Mouse (Mus musculus): Measurements from ENCODE around the gene Prune1. TPM values are rescaled to one million over a fixed set of nuclear protein-coding genes. Genes with fewer than 3 reads are reported as not detected.

The Prune1 gene
- polyA plus RNA-seq, 1 experiment from 2014 or later, result 23.9 TPM

DNA sequence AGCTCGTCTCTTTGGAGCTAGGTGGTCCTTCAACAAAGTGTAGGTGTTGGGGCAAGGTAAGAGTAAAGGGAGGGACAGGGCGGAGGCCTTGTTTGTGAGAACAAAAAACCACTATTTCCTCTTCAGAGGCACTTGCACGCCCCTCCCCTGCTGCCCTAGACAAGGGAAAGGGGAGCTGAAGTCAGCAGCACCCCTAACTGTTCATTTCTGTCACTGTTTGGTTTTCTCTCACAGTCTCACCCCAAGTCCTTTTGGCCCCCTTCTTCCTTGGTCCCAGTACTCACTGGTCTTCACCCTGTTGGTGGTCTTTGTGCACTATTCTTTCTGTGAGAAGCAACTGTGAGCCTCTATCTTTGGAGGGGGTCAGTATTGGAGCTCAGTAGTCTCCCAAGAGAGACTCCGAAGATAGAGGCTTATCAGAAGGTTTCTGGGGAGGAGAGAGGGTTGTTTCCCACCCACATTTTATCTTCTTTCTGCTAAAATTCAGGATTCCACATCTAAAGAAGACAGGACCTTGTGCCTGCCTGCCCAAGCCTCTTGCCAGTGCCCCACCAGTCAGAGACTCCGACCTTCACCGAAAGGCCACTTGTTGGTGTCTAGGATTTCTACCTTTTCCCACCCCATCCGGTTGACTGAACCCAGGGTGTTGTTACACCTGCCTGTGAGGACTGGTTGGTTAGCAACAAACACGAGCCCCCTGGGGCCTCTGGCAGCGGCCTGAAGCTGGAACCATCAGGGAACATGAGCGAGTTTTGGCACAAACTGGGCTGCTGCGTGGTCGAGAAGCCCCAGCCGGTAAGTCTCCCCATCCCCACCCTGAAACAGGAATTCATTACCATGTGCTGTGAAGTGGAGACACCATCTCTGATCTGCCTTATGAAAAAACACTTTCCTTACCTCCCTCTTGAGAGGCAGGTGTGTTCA is 50.3 kb downstream of the Prune1 start, which contains the start of gene Mllt11:
Mllt11 (minus strand) TSS at position 874 of the 924 bp plus-strand sequence.
- Histone ChIP-seq H3K4me2 (peak within 1 kb of the TSS; percentile 86), H3K9me3 (no peaks in the 10 kb centered on the region), H3K27me3 (no peaks in the 10 kb centered on the region), H3K27ac (peak within 1 kb of the TSS; percentile 98; the same call in 1 of the 2 replicates), H3K9ac (no peak within 1 kb of the TSS), H3K4me1 (peaks cover 26% of the 10 kb centered on the region), H3K36me3 (peaks cover 50% of the 10 kb centered on the region), H3K4me3 (peak within 1 kb of the TSS; percentile 88; the same call in 1 of the 2 replicates)
- no peak for ATAC-seq (ENCODE audit: borderline replicate concordance, extremely low read depth, low FRiP score, low TSS enrichment)
- 75% methylated on average over 13 of the region's 13 CpGs for WGBS

DNA sequence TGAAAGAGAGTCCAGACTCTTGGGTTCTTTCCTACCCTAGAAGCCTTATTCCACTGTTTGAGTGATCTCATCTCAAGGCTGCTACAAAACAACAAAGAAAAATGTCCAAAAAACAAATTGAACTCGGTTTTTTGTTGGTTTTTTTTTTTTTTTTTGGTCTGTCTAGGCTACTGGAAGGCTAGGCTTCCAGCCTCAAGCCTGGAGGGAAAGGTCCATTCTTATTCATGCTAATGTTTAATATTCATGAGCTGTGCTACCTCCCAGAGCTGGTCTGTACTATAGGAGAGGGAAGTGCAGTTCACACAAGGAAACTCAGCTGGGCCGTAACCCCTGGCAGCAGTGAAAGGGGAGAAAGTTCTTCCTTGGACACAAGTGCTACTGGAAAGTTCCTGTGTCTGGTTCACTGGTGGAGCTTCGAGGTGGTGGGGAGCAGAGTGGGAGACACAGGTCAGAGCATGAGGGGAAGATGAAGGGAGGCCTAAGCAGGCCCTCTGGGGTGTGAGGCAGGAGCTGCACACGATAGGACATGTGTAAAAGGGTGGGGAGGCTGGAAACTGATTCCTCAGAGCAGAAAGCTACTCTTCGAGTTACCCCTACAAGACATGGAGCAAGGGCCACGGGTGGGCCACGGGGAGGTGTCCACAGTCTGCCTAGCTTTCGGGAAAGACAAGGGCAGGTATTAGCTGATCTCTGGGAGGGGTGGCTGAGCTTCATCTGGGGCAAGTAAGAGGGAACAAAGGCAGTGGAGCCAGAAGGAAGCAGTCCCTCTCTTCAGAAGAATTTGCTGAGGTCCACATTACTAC is 51.2 kb downstream of the Prune1 start:
- Histone ChIP-seq H3K36me3 (peaks cover 42% of the 10 kb centered on the region), H3K4me3 (peak overlapping the region; percentile 88), H3K27ac (peak overlapping the region; percentile 98), H3K9me3 (no peaks in the 10 kb centered on the region), H3K4me2 (peak overlapping the region; percentile 86), H3K4me1 (peaks cover 29% of the 10 kb centered on the region), H3K9ac (peak overlapping the region; percentile 96), H3K27me3 (no peaks in the 10 kb centered on the region)
- 41% methylated on average over 8 of the region's 8 CpGs for WGBS
- no peak for ATAC-seq (ENCODE audit: borderline replicate concordance, extremely low read depth, low FRiP score, low TSS enrichment)

DNA sequence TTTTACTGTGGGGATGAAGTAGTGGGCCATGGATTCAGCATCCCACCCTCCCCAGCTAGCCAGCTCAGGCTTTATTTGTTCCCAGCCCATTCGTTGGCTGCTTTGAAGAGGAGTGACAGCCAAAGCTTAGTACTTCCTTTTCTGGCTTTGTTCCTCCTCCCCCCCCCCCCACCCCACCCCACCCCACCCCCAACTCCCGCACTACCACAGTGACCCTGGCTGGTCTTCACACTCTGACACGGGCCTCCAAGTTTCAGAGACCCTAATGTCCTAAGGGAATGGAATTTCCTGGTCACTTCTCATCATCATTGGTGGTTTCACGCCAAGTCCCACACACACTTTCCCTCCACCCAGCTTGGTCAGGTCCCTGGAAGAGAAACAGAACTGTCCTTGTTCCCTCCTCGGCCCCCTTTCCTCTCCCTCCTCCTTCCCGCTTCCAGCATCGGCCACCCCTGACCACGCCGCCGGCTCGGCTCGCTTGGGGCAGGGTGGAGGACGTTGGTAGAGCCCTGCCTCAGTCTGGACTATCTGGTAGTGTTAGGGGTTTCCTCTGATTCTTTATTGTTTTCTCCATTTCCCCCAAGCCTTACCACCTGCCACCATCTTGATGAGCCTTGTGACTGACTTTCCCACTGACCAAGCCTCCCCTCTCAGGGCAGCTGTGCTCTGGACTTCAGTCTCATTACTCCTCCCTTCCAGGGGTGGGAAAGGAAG is 51.9 kb downstream of the Prune1 start:
- Histone ChIP-seq H3K27me3 (no peaks in the 10 kb centered on the region), H3K4me1 (peaks cover 29% of the 10 kb centered on the region), H3K36me3 (peaks cover 40% of the 10 kb centered on the region), H3K9ac (peak overlapping the region; percentile 96), H3K27ac (peak overlapping the region; percentile 98), H3K4me2 (peak overlapping the region; percentile 86), H3K9me3 (no peaks in the 10 kb centered on the region), H3K4me3 (peak overlapping the region; percentile 88)
- under 1% methylated on average over 13 of the region's 13 CpGs for WGBS
- peak; percentile 21; the same call in 1 of the 2 replicates for ATAC-seq (ENCODE audit: borderline replicate concordance, extremely low read depth, low FRiP score, low TSS enrichment)

GRCm38 (mm10) chr3:95228894-95229780 is 52.7 kb downstream of the Prune1 start:
- peak overlapping the region; percentile 98 for H3K27ac ChIP-seq
- H3K36me3 ChIP-seq, result peaks cover 34% of the 10 kb centered on the region
- ATAC-seq (ENCODE audit: borderline replicate concordance, extremely low read depth, low FRiP score, low TSS enrichment), result peak; percentile 29; the same call in 1 of the 2 replicates
- WGBS, result under 1% methylated on average over 43 of the region's 43 CpGs
- H3K4me1 ChIP-seq, result peaks cover 33% of the 10 kb centered on the region
- H3K27me3 ChIP-seq, result no peaks in the 10 kb centered on the region
- H3K9me3 ChIP-seq, result no peaks in the 10 kb centered on the region
- H3K4me3 ChIP-seq, result peak overlapping the region; percentile 88
- H3K9ac ChIP-seq, result peak overlapping the region; percentile 96
- peak overlapping the region; percentile 86 for H3K4me2 ChIP-seq

GRCm38 (mm10) chr3:95228148-95228893 is 53.6 kb downstream of the Prune1 start, which contains the start of gene Cdc42se1:
Gene Cdc42se1, plus strand, starts transcription at chr3:95228732.
- Histone ChIP-seq H3K27ac (peak within 1 kb of the TSS; percentile 98), H3K9ac (peak within 1 kb of the TSS; percentile 96), H3K4me2 (peak within 1 kb of the TSS; percentile 86), H3K4me3 (peak within 1 kb of the TSS; percentile 88), H3K9me3 (no peaks in the 10 kb centered on the region), H3K36me3 (peaks cover 31% of the 10 kb centered on the region), H3K27me3 (no peaks in the 10 kb centered on the region), H3K4me1 (peaks cover 33% of the 10 kb centered on the region)
- WGBS, result under 1% methylated on average over 64 of the region's 64 CpGs
- peak; percentile 89 for ATAC-seq (ENCODE audit: borderline replicate concordance, extremely low read depth, low FRiP score, low TSS enrichment)

DNA sequence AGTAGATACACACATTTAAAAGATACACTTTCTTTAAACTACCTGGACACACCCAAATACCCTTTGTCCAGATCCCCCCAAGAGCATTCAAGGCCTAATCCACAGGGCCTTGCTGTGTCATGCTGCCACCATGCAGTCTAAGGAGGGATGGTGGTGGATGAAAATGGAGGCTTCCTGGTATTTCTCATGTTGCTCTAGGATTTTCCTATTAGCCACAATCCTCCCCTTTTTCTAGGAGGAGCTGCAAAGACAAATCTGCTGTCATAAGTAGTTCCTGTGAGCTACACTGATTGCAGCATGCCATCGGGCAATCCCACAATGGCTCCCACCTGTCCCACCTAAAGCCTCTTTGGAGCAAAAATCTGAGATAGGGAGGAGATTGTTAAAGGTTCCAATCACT is 54.7 kb downstream of the Prune1 start:
- Histone ChIP-seq H3K36me3 (peaks cover 29% of the 10 kb centered on the region), H3K27me3 (no peaks in the 10 kb centered on the region), H3K4me3 (peak overlapping the region; percentile 88), H3K4me1 (peaks cover 33% of the 10 kb centered on the region), H3K4me2 (peak overlapping the region; percentile 86), H3K9me3 (no peaks in the 10 kb centered on the region), H3K9ac (peak overlapping the region; percentile 96), H3K27ac (peak overlapping the region; percentile 98)
- WGBS, result 6% methylated on average over 1 of the region's 1 CpGs
- ATAC-seq (ENCODE audit: borderline replicate concordance, extremely low read depth, low FRiP score, low TSS enrichment), result no peak

DNA sequence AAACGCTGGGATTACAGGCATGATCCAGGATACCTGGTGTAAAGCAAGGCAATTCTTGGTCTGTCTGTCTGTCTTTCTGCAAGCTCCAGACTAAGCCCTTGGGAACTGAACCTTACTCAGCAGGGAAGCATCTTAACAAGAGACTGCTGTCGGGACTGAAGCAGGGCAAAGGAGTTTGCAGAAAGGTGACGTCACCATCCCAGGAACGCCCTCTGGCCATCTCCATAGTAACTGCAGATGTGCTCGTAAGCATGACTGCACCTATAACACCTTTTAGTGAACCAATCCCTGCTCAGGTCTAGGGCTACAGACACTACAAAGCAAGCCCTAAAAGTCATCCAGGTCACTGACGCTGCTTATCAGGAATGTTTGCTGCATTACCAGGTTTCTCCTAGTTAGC is 57.6 kb downstream of the Prune1 start:
- Histone ChIP-seq H3K27me3 (no peaks in the 10 kb centered on the region), H3K4me1 (peaks cover 15% of the 10 kb centered on the region), H3K9ac (no peak overlapping the region), H3K9me3 (no peaks in the 10 kb centered on the region), H3K4me2 (no peak overlapping the region), H3K36me3 (peaks cover 37% of the 10 kb centered on the region), H3K27ac (no peak overlapping the region), H3K4me3 (no peak overlapping the region)
- no peak for ATAC-seq (ENCODE audit: borderline replicate concordance, extremely low read depth, low FRiP score, low TSS enrichment)
- WGBS, result 37% methylated on average over 6 of the region's 6 CpGs

DNA sequence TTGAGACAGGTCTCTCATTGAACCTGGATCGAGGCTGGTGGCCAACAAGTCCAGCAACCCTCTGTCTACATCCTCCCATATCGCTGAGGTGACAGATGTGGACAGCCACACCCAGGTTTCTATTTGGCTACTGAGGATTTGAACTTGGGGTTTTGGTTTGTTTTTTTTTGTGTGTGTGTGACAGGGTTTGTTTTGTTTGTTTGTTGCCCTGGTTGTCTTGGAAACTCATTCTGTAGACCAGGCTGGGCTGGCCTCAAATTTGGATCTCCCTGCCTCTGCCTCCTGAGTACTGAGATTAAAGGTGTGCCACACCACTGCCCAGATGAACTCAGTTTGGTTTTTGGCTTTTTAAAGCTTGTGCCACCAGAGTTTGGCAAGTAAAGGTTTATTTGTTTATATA is 58.8 kb downstream of the Prune1 start:
- no peak overlapping the region for H3K27ac ChIP-seq
- H3K4me2 ChIP-seq, result no peak overlapping the region
- peaks cover 21% of the 10 kb centered on the region for H3K4me1 ChIP-seq
- no peaks in the 10 kb centered on the region for H3K9me3 ChIP-seq
- H3K36me3 ChIP-seq, result peaks cover 39% of the 10 kb centered on the region
- WGBS, result 96% methylated on average over 2 of the region's 2 CpGs
- no peak overlapping the region for H3K4me3 ChIP-seq
- ATAC-seq (ENCODE audit: borderline replicate concordance, extremely low read depth, low FRiP score, low TSS enrichment), result no peak
- no peaks in the 10 kb centered on the region for H3K27me3 ChIP-seq
- H3K9ac ChIP-seq, result no peak overlapping the region

DNA sequence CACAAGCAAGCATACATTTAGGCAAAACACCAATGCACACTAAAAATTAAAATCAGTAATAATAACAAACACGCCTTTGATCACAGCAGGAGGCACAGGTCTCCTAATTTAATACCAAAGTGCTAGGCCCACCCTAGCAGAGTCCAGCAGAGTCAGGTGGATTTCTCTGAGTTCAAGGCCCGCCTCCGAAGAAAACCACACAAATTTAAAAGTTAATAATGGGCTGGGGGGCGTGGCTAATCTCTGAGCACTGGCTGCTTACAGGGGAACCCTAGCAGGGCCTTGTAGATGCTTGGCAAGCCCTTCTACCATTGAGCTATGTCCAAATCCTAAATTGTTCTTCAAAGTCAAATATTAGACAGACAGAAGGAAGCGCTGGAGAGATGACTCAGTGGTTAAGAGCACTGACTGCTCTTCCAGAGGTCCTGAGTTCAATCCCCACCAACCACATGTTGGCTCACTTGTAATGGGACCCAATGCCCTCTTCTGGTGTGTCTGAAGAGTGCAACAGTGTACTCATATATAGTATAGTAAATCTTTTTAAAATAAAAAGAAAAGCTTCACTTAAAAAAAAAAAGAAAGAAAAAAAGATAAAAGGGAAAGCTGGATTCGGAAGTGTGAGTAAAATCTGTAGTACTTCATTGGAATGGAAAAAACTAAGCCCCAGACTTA is 63.3 kb downstream of the Prune1 start:
- Histone ChIP-seq H3K9ac (peak overlapping the region; percentile 73; the same call in 1 of the 2 replicates), H3K27ac (peak overlapping the region; percentile 98), H3K4me1 (peaks cover 16% of the 10 kb centered on the region), H3K36me3 (peaks cover 39% of the 10 kb centered on the region), H3K9me3 (no peaks in the 10 kb centered on the region), H3K4me2 (peak overlapping the region; percentile 63), H3K27me3 (no peaks in the 10 kb centered on the region), H3K4me3 (peak overlapping the region; percentile 63)
- ATAC-seq (ENCODE audit: borderline replicate concordance, extremely low read depth, low FRiP score, low TSS enrichment), result no peak
- WGBS, result 73% methylated on average over 6 of the region's 6 CpGs
